Comparison of ENCODE assay signal across 8 mouse cellular contexts in the genomic region with DNA sequence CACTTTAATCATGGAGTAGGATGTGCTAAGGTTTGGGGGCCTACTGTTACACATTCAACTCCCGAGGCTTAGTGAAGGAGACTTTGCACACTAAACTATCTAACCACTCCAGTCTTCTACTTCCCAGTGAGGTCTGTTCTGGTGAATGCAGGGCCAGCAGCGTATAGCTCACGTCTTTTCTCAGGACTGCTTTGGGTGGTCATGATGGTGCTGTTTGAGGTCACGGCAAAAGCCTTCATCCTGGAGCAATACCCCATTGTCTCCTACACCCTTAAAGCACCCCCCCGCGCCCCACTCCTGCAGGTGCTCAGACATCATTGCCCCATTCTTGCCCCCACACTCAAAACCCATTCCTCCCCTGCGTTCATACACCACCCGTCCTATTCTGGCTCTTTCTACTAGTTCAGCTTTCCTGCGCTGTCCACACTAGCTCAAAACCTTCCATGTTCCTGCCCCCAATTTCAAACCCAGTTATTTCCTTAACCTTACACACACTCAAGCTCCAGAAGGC. TPM values are rescaled to one million over a fixed set of nuclear protein-coding genes. Genes with fewer than 3 reads are reported as not detected.
DNase-seq lines count a peak whose midpoint lies in the region; ATAC-seq and TF ChIP-seq lines count a peak whose summit lies in the region.

No protein-coding gene starts in this region.

- peak overlapping the region; percentile 82 for H3K9ac ChIP-seq in heart, embryonic 12.5 days
- peak overlapping the region; percentile 49 for H3K9ac ChIP-seq in liver, embryonic 14.5 days (replicated peaks)

- ATAC-seq in heart, embryonic 12.5 days (ENCODE audit: insufficient number of reproducible peaks, low FRiP score): no peak
- ATAC-seq in liver, embryonic 14.5 days (ENCODE audit: insufficient read depth): no peak
- no peak for ATAC-seq in activated CD4-positive, CD25-positive, alpha-beta regulatory T cell, adult 4 months

- H3K27ac ChIP-seq in heart, embryonic 12.5 days (ENCODE audit: poor library complexity, severe bottlenecking): 0 out of 2 replicates have a peak overlapping the region, but pooled peaks have one; percentile 56
- H3K27ac ChIP-seq in forebrain, embryonic 10.5 days: peak overlapping the region; percentile 87
- H3K27ac ChIP-seq in liver, embryonic 14.5 days: peak overlapping the region; percentile 79

- no peak for DNase-seq in heart, postnatal 36 days
- no peak for DNase-seq in forebrain, embryonic 10.5 days (ENCODE audit: extremely low spot score, low spot score)
- no peak for DNase-seq in liver, embryonic 14.5 days (ENCODE audit: low read depth in 3 of 3, low spot score in 3 of 3)
- no peak for DNase-seq in T-cell, adult 2 months (ENCODE audit: low spot score)
- DNase-seq in ovary, adult 18-20 months (ENCODE audit: low spot score): no peak

- peak overlapping the region; percentile 90 for H3K4me3 ChIP-seq in heart, embryonic 12.5 days
- H3K4me3 ChIP-seq in E14TG2a.4 (replicated peaks; ENCODE audit: low read length): peak overlapping the region; percentile 99
- H3K4me3 ChIP-seq in forebrain, embryonic 10.5 days: peak overlapping the region; percentile 91
- H3K4me3 ChIP-seq in liver, embryonic 14.5 days (ENCODE audit: insufficient read depth in 1 of 2, low read depth in 2 of 2, low read length in 2 of 2): peak overlapping the region; percentile 75 to 76

- peaks cover 10% of the 10 kb centered on the region for H3K4me1 ChIP-seq in heart, embryonic 12.5 days (replicated peaks)
- peaks cover 20% of the 10 kb centered on the region for H3K4me1 ChIP-seq in E14TG2a.4 (replicated peaks; ENCODE audit: low read depth, low read length)
- H3K4me1 ChIP-seq in forebrain, embryonic 10.5 days: peaks cover 22% of the 10 kb centered on the region
- peaks cover 16 to 18% of the 10 kb centered on the region in 2 experiments for H3K4me1 ChIP-seq in liver, embryonic 14.5 days (replicated peaks; ENCODE audit: control insufficient read depth in 2 of 2, insufficient read depth in 2 of 2, low read length in 1 of 2)

- no peak for TF ChIP-seq CTCF in E14TG2a.4 (conservative IDR thresholded peaks at IDR 0.05; ENCODE audit: low read length)
- TF ChIP-seq CTCF in liver, embryonic 14.5 days (IDR thresholded peaks at IDR 0.05; ENCODE audit: low read depth): no peak

- peak overlapping the region; percentile 82 for H3K4me2 ChIP-seq in heart, embryonic 12.5 days
- H3K4me2 ChIP-seq in liver, embryonic 14.5 days (ENCODE audit: low read depth): peak overlapping the region; percentile 84

- no peaks in the 10 kb centered on the region for H3K9me3 ChIP-seq in heart, embryonic 12.5 days (replicated peaks)
- H3K9me3 ChIP-seq in E14TG2a.4 (ENCODE audit: low read length): no peaks in the 10 kb centered on the region
- no peaks in the 10 kb centered on the region for H3K9me3 ChIP-seq in forebrain, embryonic 10.5 days
- no peaks in the 10 kb centered on the region for H3K9me3 ChIP-seq in liver, embryonic 14.5 days (ENCODE audit: control insufficient read depth, low read length)

- TF ChIP-seq EP300 in liver, embryonic 14.5 days (IDR thresholded peaks at IDR 0.05; ENCODE audit: low read depth): no peak

- WGBS in heart, embryonic 12.5 days: 22% methylated on average over 9 of the region's 9 CpGs
- 22% methylated on average over 9 of the region's 9 CpGs for WGBS in forebrain, embryonic 10.5 days
- WGBS in liver, embryonic 14.5 days (ENCODE audit: insufficient replicate concordance): 28% methylated on average over 9 of the region's 9 CpGs

- intact Hi-C loops in heart, postnatal 36 days (cut with DNase I): loop anchor here (5.0 kb wide), 1 partner anchor 99 kb away; the partner anchor contains the start of gene Wdr45b

- peaks cover 7% of the 10 kb centered on the region; the same call in 1 of the 2 replicates for H3K27me3 ChIP-seq in heart, embryonic 12.5 days (replicated peaks)
- peaks cover 17% of the 10 kb centered on the region for H3K27me3 ChIP-seq in E14TG2a.4 (ENCODE audit: insufficient read depth, low read length)
- H3K27me3 ChIP-seq in forebrain, embryonic 10.5 days (ENCODE audit: poor library complexity, severe bottlenecking): peaks cover 10% of the 10 kb centered on the region
- no peaks in the 10 kb centered on the region; the same call in 1 of the 2 replicates for H3K27me3 ChIP-seq in liver, embryonic 14.5 days (ENCODE audit: control insufficient read depth, insufficient read depth, low read length)

- H3K36me3 ChIP-seq in heart, embryonic 12.5 days: peaks cover 8% of the 10 kb centered on the region
- peaks cover 16% of the 10 kb centered on the region for H3K36me3 ChIP-seq in E14TG2a.4 (ENCODE audit: insufficient read depth, low read length)
- H3K36me3 ChIP-seq in forebrain, embryonic 10.5 days (replicated peaks): peaks cover 16% of the 10 kb centered on the region
- H3K36me3 ChIP-seq in liver, embryonic 14.5 days (replicated peaks; ENCODE audit: control insufficient read depth, insufficient read depth, low read depth): peaks cover 25% of the 10 kb centered on the region

RNA-seq across cellular contexts. Expression of gene Tbcd, which starts 0.5 kb away (rescaled TPM):
- 24.4 and 26.6 TPM in 2 replicates for polyA plus RNA-seq in heart, embryonic 12.5 days (2016; fragmentation: Nextera tagmentation; extraction: Ambion mirVana)
- total RNA-seq in heart, postnatal 36 days (2021): 10 to 100 TPM; 11.0 to 11.6 TPM
- 53.3 and 57.1 TPM in 2 replicates for polyA plus RNA-seq in forebrain, embryonic 10.5 days (2016; fragmentation: Nextera tagmentation; extraction: Ambion mirVana)
- polyA plus RNA-seq in liver, embryonic 14.5 days (2012; rRNA removed): 15.0 and 20.4 TPM in 2 replicates
- polyA plus RNA-seq in liver, embryonic 14.5 days (2014; fragmentation: Nextera tagmentation; extraction: Ambion mirVana): 15.6 and 17.2 TPM in 2 replicates
- 10 to 100 TPM; 24.3 to 26.2 TPM for polyA plus RNA-seq in activated CD4-positive, CD25-positive, alpha-beta regulatory T cell, adult 4 months (2017; shearing (Covaris generic))

RNA-seq across cellular contexts. Expression of gene Fn3k, which starts 16.6 kb away (rescaled TPM):
- polyA plus RNA-seq in heart, embryonic 12.5 days (2016; fragmentation: Nextera tagmentation; extraction: Ambion mirVana): 6.2 TPM in 2 replicates
- 10 to 100 TPM; 26.9 to 27.6 TPM for total RNA-seq in heart, postnatal 36 days (2021)
- polyA plus RNA-seq in forebrain, embryonic 10.5 days (2016; fragmentation: Nextera tagmentation; extraction: Ambion mirVana): 0.58 and 0.79 TPM in 2 replicates
- 34.9 and 39.9 TPM in 2 replicates for polyA plus RNA-seq in liver, embryonic 14.5 days (2012; rRNA removed)
- 49.9 and 51.4 TPM in 2 replicates for polyA plus RNA-seq in liver, embryonic 14.5 days (2014; fragmentation: Nextera tagmentation; extraction: Ambion mirVana)
- polyA plus RNA-seq in activated CD4-positive, CD25-positive, alpha-beta regulatory T cell, adult 4 months (2017; shearing (Covaris generic)): under 1 TPM in 1 of 2 experiments, not detected in 1; 0.23 TPM

RNA-seq across cellular contexts. Expression of gene Fn3krp, which starts 30.1 kb away (rescaled TPM):
- 4.1 and 4.3 TPM in 2 replicates for polyA plus RNA-seq in heart, embryonic 12.5 days (2016; fragmentation: Nextera tagmentation; extraction: Ambion mirVana)
- total RNA-seq in heart, postnatal 36 days (2021): 1 to 10 TPM; 7.3 to 7.4 TPM
- polyA plus RNA-seq in forebrain, embryonic 10.5 days (2016; fragmentation: Nextera tagmentation; extraction: Ambion mirVana): 7.8 and 8.1 TPM in 2 replicates
- 19.9 and 24.4 TPM in 2 replicates for polyA plus RNA-seq in liver, embryonic 14.5 days (2012; rRNA removed)
- polyA plus RNA-seq in liver, embryonic 14.5 days (2014; fragmentation: Nextera tagmentation; extraction: Ambion mirVana): 23.5 and 24.2 TPM in 2 replicates
- polyA plus RNA-seq in activated CD4-positive, CD25-positive, alpha-beta regulatory T cell, adult 4 months (2017; shearing (Covaris generic)): 1 to 10 TPM; 6.3 to 9.8 TPM
